Mouse (Mus musculus) large intestine, adult 2 months (tissue): ENCODE measurements around the gene Ago4. TPM values are rescaled to one million over a fixed set of nuclear protein-coding genes. Genes with fewer than 3 reads are reported as not detected.

Source experiments
- polyA plus RNA-seq: library from polyadenylated mRNA; depleted of rRNA; stranded (reverse); fragments of >200 nt; gene quantifications from 2 replicates; pipeline ENCODE4 v1.2.3, GENCODE M21; 2012; rRNA removed

Ago4 gene
- polyA plus RNA-seq, 1 experiment = 0.62 TPM

Other genes with a start within 250 kb of the Ago4 start
- 1.9 and 2.3 TPM in 2 replicates for gene Col8a2, start 246.7 kb downstream of the Ago4 start, polyA plus RNA-seq
- 24.7 and 27.9 TPM in 2 replicates for gene Adprhl2, start 211.8 kb downstream of the Ago4 start, polyA plus RNA-seq
- 0.58 and 1.4 TPM in 2 replicates for gene Tekt2, start 207.8 kb downstream of the Ago4 start, polyA plus RNA-seq
- 4.4 and 12.4 TPM in 2 replicates for gene Ago3, start 103.9 kb downstream of the Ago4 start, polyA plus RNA-seq
- gene Ago1, start 64.9 kb downstream of the Ago4 start, polyA plus RNA-seq = 6.2 and 11.0 TPM in 2 replicates
- gene Clspn, start 23.5 kb upstream of the Ago4 start, polyA plus RNA-seq = 1.8 and 2.4 TPM in 2 replicates
- 3.8 TPM in 2 replicates for gene 5730409E04Rik, start 76.3 kb upstream of the Ago4 start, polyA plus RNA-seq
- 243 and 268 TPM in 2 replicates for gene Psmb2, start 144.2 kb upstream of the Ago4 start, polyA plus RNA-seq
- not detected in 2 replicates for gene Tfap2e, start 202.8 kb upstream of the Ago4 start, polyA plus RNA-seq
- 26.4 and 26.9 TPM in 2 replicates for gene Ncdn, start 220.0 kb upstream of the Ago4 start, polyA plus RNA-seq
- 72.5 and 135 TPM in 2 replicates for gene AU040320, start 220.1 kb upstream of the Ago4 start, polyA plus RNA-seq